Mouse (Mus musculus): Measurements from ENCODE around the gene Sf3a2.

GRCm38 (mm10) chr10:80804340-80804739, 6.3 kb downstream of the Sf3a2 start:
- TF ChIP-seq GATA1 (IDR thresholded peaks at IDR 0.05; ENCODE audit: borderline replicate concordance, low read length) (no peak), FLI1 (IDR thresholded peaks at IDR 0.05; ENCODE audit: low read length) (no peak)
